Mouse (Mus musculus) embryonic fibroblast, embryonic 13.5 days (primary cell): Measurements from ENCODE around the gene Tinagl1. TPM values are rescaled to one million over a fixed set of nuclear protein-coding genes. Genes with fewer than 3 reads are reported as not detected.
A peak's percentile ranks its signal among the peaks of the same experiment; 100 is the strongest.

Experiments used
- H3K27ac ChIP-seq: 2 replicates; pipeline ENCODE4 v1.5.1; 2012; ENCODE audit warnings: low read length, control low read depth, inconsistent platforms; ENCODE audit not compliant: insufficient read depth
- H3K4me1 ChIP-seq: 2 replicates; pipeline ENCODE4 v1.6.1; 2011; ENCODE audit warnings: low read length; ENCODE audit not compliant: control insufficient read depth, insufficient read depth
- H3K4me3 ChIP-seq: 2 replicates; pipeline ENCODE4 v1.5.1; 2011; ENCODE audit warnings: mild to moderate bottlenecking, control low read depth, low read length; ENCODE audit not compliant: insufficient read depth
- CTCF ChIP-seq: IDR thresholded peaks from 2 replicates; pipeline ENCODE4 v1.5.1; 2011; ENCODE audit warnings: mild to moderate bottlenecking, control low read depth, low read length, moderate library complexity, borderline replicate concordance; ENCODE audit not compliant: insufficient read depth
- POLR2A ChIP-seq: IDR thresholded peaks from 2 replicates; pipeline ENCODE4 v1.6.1; 2011; ENCODE audit warnings: low read depth, mild to moderate bottlenecking, control low read depth, low read length, moderate library complexity
- polyA plus RNA-seq: library from polyadenylated mRNA; stranded (reverse); fragments of >200 nt; gene quantifications from 2 replicates; pipeline ENCODE4 v1.2.4, GENCODE M21; 2011; ENCODE audit warnings: low read depth; ENCODE audit not compliant: missing spikeins, insufficient read length

Gene Tinagl1
- 42.1 and 97.0 TPM in 2 replicates for polyA plus RNA-seq

GRCm38 (mm10) chr4:130175072-130175711 lies at the start of gene Tinagl1:
Gene Tinagl1 (minus strand): TSS chr4:130175122.
- H3K4me3 ChIP-seq, result peak within 1 kb of the TSS; percentile 62
- peaks cover 24% of the 10 kb centered on the region for H3K4me1 ChIP-seq
- peak within 1 kb of the TSS; percentile 12; the same call in 1 of the 2 replicates for H3K27ac ChIP-seq
- TF ChIP-seq CTCF, result no peak
- no peak for TF ChIP-seq POLR2A

- H3K4me3 ChIP-seq, result no peak overlapping the region
- no peak for TF ChIP-seq CTCF
- TF ChIP-seq POLR2A, result no peak
These were observed 49.1 kb upstream of the Tinagl1 start for GRCm38 (mm10) chr4:130224071-130224470.

GRCm38 (mm10) chr4:130222179-130222578 lies 47.3 kb upstream of the Tinagl1 start, which contains the start of gene Gm853:
Gene Gm853 (minus strand): TSS chr4:130222401.
- TF ChIP-seq CTCF (no peak), POLR2A (no peak)
- Histone ChIP-seq H3K27ac (no peak within 1 kb of the TSS), H3K4me3 (no peak within 1 kb of the TSS), H3K4me1 (no peaks in the 10 kb centered on the region)

More at GRCm38 (mm10) chr4:130224071-130224470, 49.1 kb upstream of the Tinagl1 start:
- H3K27ac ChIP-seq, result no peak overlapping the region
- no peaks in the 10 kb centered on the region for H3K4me1 ChIP-seq

- Histone ChIP-seq H3K4me3 (no peak overlapping the region), H3K27ac (no peak overlapping the region), H3K4me1 (no peaks in the 10 kb centered on the region)
- no peak for TF ChIP-seq POLR2A
- TF ChIP-seq CTCF, result no peak
These were observed 45.3 kb upstream of the Tinagl1 start for GRCm38 (mm10) chr4:130220176-130220575.

- Histone ChIP-seq H3K4me1 (no peaks in the 10 kb centered on the region), H3K27ac (no peak overlapping the region), H3K4me3 (no peak overlapping the region)
- TF ChIP-seq POLR2A (no peak), CTCF (no peak)
These were observed 40.5 kb upstream of the Tinagl1 start for GRCm38 (mm10) chr4:130215392-130215791.

- Histone ChIP-seq H3K4me1 (no peaks in the 10 kb centered on the region), H3K4me3 (no peak overlapping the region), H3K27ac (no peak overlapping the region)
- TF ChIP-seq CTCF (no peak), POLR2A (no peak)
These were observed 38.9 kb upstream of the Tinagl1 start for GRCm38 (mm10) chr4:130213857-130214256.

GRCm38 (mm10) chr4:130213197-130213596 lies 38.3 kb upstream of the Tinagl1 start:
- Histone ChIP-seq H3K4me1 (no peaks in the 10 kb centered on the region), H3K27ac (no peak overlapping the region), H3K4me3 (no peak overlapping the region)
- TF ChIP-seq POLR2A (no peak), CTCF (no peak)

GRCm38 (mm10) chr4:130212421-130212820 lies 37.5 kb upstream of the Tinagl1 start:
- H3K27ac ChIP-seq, result no peak overlapping the region
- H3K4me1 ChIP-seq, result no peaks in the 10 kb centered on the region
- no peak overlapping the region for H3K4me3 ChIP-seq
- TF ChIP-seq CTCF (no peak), POLR2A (no peak)

GRCm38 (mm10) chr4:130211870-130212269 lies 36.9 kb upstream of the Tinagl1 start:
- Histone ChIP-seq H3K4me3 (no peak overlapping the region), H3K4me1 (no peaks in the 10 kb centered on the region), H3K27ac (no peak overlapping the region)
- no peak for TF ChIP-seq CTCF
- TF ChIP-seq POLR2A, result no peak

- H3K4me3 ChIP-seq, result peak overlapping the region; percentile 27
These were observed 24.1 kb upstream of the Tinagl1 start for GRCm38 (mm10) chr4:130198694-130199670.

GRCm38 (mm10) chr4:130196542-130196941 lies 21.6 kb upstream of the Tinagl1 start:
- TF ChIP-seq CTCF, result no peak
- no peak for TF ChIP-seq POLR2A
- no peaks in the 10 kb centered on the region for H3K4me1 ChIP-seq
- H3K4me3 ChIP-seq, result no peak overlapping the region
- H3K27ac ChIP-seq, result no peak overlapping the region

More at GRCm38 (mm10) chr4:130198694-130199670, 24.1 kb upstream of the Tinagl1 start:
- TF ChIP-seq POLR2A (no peak), CTCF (peak; percentile 98)
- Histone ChIP-seq H3K27ac (no peak overlapping the region), H3K4me1 (no peaks in the 10 kb centered on the region)
